Comparison of ENCODE assay signal across 20 mouse cellular contexts in the genomic region with DNA sequence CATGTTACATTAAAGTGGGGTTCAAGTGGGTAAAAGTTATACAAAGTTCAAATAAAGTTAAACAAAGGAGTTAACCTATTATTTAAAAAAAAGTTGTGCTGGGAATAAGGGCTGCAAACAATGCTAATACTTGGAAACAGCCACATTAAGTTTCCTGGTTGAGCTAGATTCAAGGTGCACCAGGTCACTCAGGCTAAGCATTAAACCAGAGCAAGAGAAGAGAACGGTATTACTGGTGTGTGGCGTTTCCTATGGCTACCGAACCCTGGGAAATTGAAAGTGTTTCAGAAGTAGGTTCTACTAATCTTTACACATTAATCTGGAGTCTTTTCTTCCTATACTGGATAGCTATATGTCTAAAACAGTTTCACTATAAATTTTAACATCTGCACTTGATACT.
DNase-seq lines count a peak whose midpoint lies in the region; ATAC-seq and TF ChIP-seq lines count a peak whose summit lies in the region.
"Had no signal": no experiment of that assay in that cellular context is flagged by ENCODE, and none has a peak within 500 bp of the region (broad histone marks: within the 10 kb centered on the region; RNA-seq: fewer than 3 reads in every experiment).

No protein-coding gene starts in this region.

- no peak overlapping the region for H3K9ac ChIP-seq in kidney, embryonic 14.5 days (ENCODE audit: low read depth, low read length)
- no peak overlapping the region for H3K9ac ChIP-seq in kidney, embryonic 16.5 days (replicated peaks; ENCODE audit: low read length)
- no peak overlapping the region for H3K9ac ChIP-seq in lung, postnatal 0 days (replicated peaks; ENCODE audit: low read depth)
- H3K9ac ChIP-seq: embryonic facial prominence, embryonic 12.5 days; forebrain, embryonic 12.5 days; heart, embryonic 12.5 days; hindbrain, embryonic 15.5 days had no signal

- H3K4me2 ChIP-seq in kidney, embryonic 14.5 days (replicated peaks; ENCODE audit: low read depth, low read length) = no peak overlapping the region
- no peak overlapping the region for H3K4me2 ChIP-seq in kidney, embryonic 16.5 days (replicated peaks; ENCODE audit: low read depth, low read length)
- H3K4me2 ChIP-seq in lung, postnatal 0 days (replicated peaks; ENCODE audit: low read depth, low read length) = no peak overlapping the region
- H3K4me2 ChIP-seq: embryonic facial prominence, embryonic 12.5 days; forebrain, embryonic 12.5 days; heart, embryonic 12.5 days; hindbrain, embryonic 15.5 days had no signal

- no peaks in the 10 kb centered on the region for H3K4me1 ChIP-seq in kidney, embryonic 14.5 days (ENCODE audit: control insufficient read depth, insufficient read depth, low read length)
- H3K4me1 ChIP-seq in kidney, embryonic 16.5 days (ENCODE audit: insufficient read depth, low read length) = no peaks in the 10 kb centered on the region
- no peaks in the 10 kb centered on the region for H3K4me1 ChIP-seq in lung, postnatal 0 days (ENCODE audit: insufficient read depth, low read depth, low read length)
- H3K4me1 ChIP-seq: embryonic facial prominence, embryonic 12.5 days; forebrain, embryonic 12.5 days; heart, embryonic 12.5 days; hindbrain, embryonic 15.5 days had no signal

- no peak for TF ChIP-seq EP300 in lung, postnatal 0 days (IDR thresholded peaks at IDR 0.05)

- 77% methylated on average over 3 of the region's 3 CpGs for WGBS in kidney, embryonic 14.5 days
- WGBS in kidney, embryonic 16.5 days = 72% methylated on average over 3 of the region's 3 CpGs
- 86% methylated on average over 3 of the region's 3 CpGs for WGBS in lung, postnatal 0 days

- no peak for ATAC-seq in kidney, embryonic 14.5 days (ENCODE audit: low FRiP score, low TSS enrichment)
- peak; percentile 61; the same call in 1 of the 2 replicates for ATAC-seq in kidney, embryonic 16.5 days (ENCODE audit: low FRiP score, low TSS enrichment)
- ATAC-seq in lung, postnatal 0 days = no peak
- ATAC-seq: activated CD4-positive, CD25-positive, alpha-beta regulatory T cell, adult 4 months; forebrain, embryonic 16.5 days; Patski had no signal

- peak; percentile 4 for DNase-seq in kidney, adult 18-20 months
- DNase-seq in kidney, postnatal 25 days = peak; percentile 26 to 39
- no peak for DNase-seq in layer of hippocampus, adult 9-10 months (ENCODE audit: low spot score)
- no peak for DNase-seq in lung, postnatal 0 days (ENCODE audit: low spot score)
- no peak for DNase-seq in ovary, postnatal 36 days (ENCODE audit: low spot score)
- DNase-seq: adrenal gland, postnatal 14 days; cerebellum, adult 11-12 months; cerebellum, postnatal 10 days; embryo, embryonic 11 days; gastrocnemius, postnatal 10 days; heart, postnatal 36 days had no signal

- H3K27ac ChIP-seq in kidney, embryonic 14.5 days (ENCODE audit: low read depth, low read length) = no peak overlapping the region
- no peak overlapping the region for H3K27ac ChIP-seq in kidney, embryonic 16.5 days (ENCODE audit: low read length)
- no peak overlapping the region for H3K27ac ChIP-seq in lung, postnatal 0 days (ENCODE audit: low read length)
- H3K27ac ChIP-seq: embryonic facial prominence, embryonic 12.5 days; forebrain, embryonic 12.5 days; hindbrain, embryonic 15.5 days had no signal

- no peaks in the 10 kb centered on the region for H3K27me3 ChIP-seq in kidney, embryonic 14.5 days (ENCODE audit: control insufficient read depth, insufficient read depth, low read length)
- no peaks in the 10 kb centered on the region for H3K27me3 ChIP-seq in kidney, embryonic 16.5 days (ENCODE audit: insufficient read depth, low read length)
- H3K27me3 ChIP-seq in lung, postnatal 0 days (replicated peaks; ENCODE audit: insufficient read depth, low read length) = no peaks in the 10 kb centered on the region
- H3K27me3 ChIP-seq: embryonic facial prominence, embryonic 12.5 days; forebrain, embryonic 12.5 days; heart, embryonic 12.5 days; hindbrain, embryonic 15.5 days; Patski had no signal

- no peak overlapping the region for H3K4me3 ChIP-seq in kidney, embryonic 14.5 days (ENCODE audit: low read length)
- H3K4me3 ChIP-seq in kidney, embryonic 16.5 days (ENCODE audit: low read length) = no peak overlapping the region
- no peak overlapping the region for H3K4me3 ChIP-seq in lung, postnatal 0 days (ENCODE audit: low read depth, low read length)
- H3K4me3 ChIP-seq: embryonic facial prominence, embryonic 12.5 days; forebrain, embryonic 12.5 days; heart, embryonic 12.5 days; hindbrain, embryonic 15.5 days had no signal

- H3K9me3 ChIP-seq in kidney, embryonic 14.5 days (ENCODE audit: control insufficient read depth, low read length) = no peaks in the 10 kb centered on the region
- no peaks in the 10 kb centered on the region for H3K9me3 ChIP-seq in kidney, embryonic 16.5 days (ENCODE audit: low read length)
- H3K9me3 ChIP-seq in lung, postnatal 0 days (ENCODE audit: low read length) = no peaks in the 10 kb centered on the region
- H3K9me3 ChIP-seq: embryonic facial prominence, embryonic 12.5 days; forebrain, embryonic 12.5 days; heart, embryonic 12.5 days; hindbrain, embryonic 15.5 days had no signal

- H3K36me3 ChIP-seq in kidney, embryonic 14.5 days (ENCODE audit: control insufficient read depth, insufficient read depth, low read length) = no peaks in the 10 kb centered on the region
- H3K36me3 ChIP-seq in kidney, embryonic 16.5 days (ENCODE audit: insufficient read depth, low read length) = no peaks in the 10 kb centered on the region
- no peaks in the 10 kb centered on the region for H3K36me3 ChIP-seq in lung, postnatal 0 days (ENCODE audit: insufficient read depth, low read length)
- H3K36me3 ChIP-seq: embryonic facial prominence, embryonic 12.5 days; forebrain, embryonic 12.5 days; heart, embryonic 12.5 days; hindbrain, embryonic 15.5 days had no signal

- no peak for TF ChIP-seq CTCF in lung, postnatal 0 days (IDR thresholded peaks at IDR 0.05)

Comparison
In these comparisons a context has a peak if more than half of its experiments do, and no peak if none do; other contexts are left out.
1. DNase-seq: peak in kidney, adult 18-20 months (single experiment) and kidney, postnatal 25 days (2 of 2); none in layer of hippocampus, adult 9-10 months (single experiment), lung, postnatal 0 days (single experiment) and ovary, postnatal 36 days (single experiment).